Mouse (Mus musculus): ENCODE results near the gene Olfr370.

GRCm38 (mm10) chr8:83535736-83536135 is at the start of gene Olfr370:
- TF ChIP-seq MAFK (IDR thresholded peaks at IDR 0.05; ENCODE audit: insufficient read depth, low read depth, low read length) (no peak), HCFC1 (IDR thresholded peaks at IDR 0.05; ENCODE audit: borderline replicate concordance, insufficient read depth, low read length) (no peak), CHD2 (IDR thresholded peaks at IDR 0.05; ENCODE audit: low read depth, low read length) (no peak)
